Mouse (Mus musculus): ENCODE data around the gene Slc28a2.
"Not testable (repeated sequence)": the region's sequence is repeated elsewhere in the genome, so short reads cannot be mapped to it uniquely, and the experiment has no call there.

The Slc28a2 gene

GRCm38 (mm10) chr2:122467351-122468013 lies 41.2 kb downstream of the Slc28a2 start:
- peak; percentile 57 for DNase-seq (ENCODE audit: low read depth, low spot score)

- no peak for DNase-seq (ENCODE audit: low read depth, low spot score)
Measured at GRCm38 (mm10) chr2:122469221-122469620, 42.9 kb downstream of the Slc28a2 start.

GRCm38 (mm10) chr2:122476585-122476984 lies 50.3 kb downstream of the Slc28a2 start:
- no peak for DNase-seq (ENCODE audit: low read depth, low spot score)

GRCm38 (mm10) chr2:122483787-122484186 lies 57.5 kb downstream of the Slc28a2 start:
- DNase-seq (ENCODE audit: low read depth, low spot score) = not testable (repeated sequence)

DNA sequence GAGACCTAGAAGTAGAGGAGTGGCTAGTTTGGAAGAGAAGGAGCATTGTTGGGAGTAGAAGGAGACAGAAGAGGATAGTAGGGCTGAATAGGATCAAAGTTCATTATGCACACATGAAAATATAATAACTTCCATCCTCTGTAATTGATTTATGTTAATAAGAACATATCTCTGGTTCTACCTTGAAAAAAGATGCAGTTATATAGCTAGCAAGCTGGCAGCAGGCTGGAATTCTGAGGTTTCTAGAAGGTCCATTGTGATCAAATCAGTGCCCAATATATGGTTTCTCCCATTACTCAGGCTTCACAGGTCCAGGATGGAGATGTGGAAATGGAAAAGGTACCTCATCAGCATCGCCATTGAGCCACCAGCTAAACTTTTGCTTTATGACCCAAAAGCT lies 58.4 kb downstream of the Slc28a2 start, which contains the start of gene Gm14085:
Gm14085 (plus strand) TSS at position 301 of the 400 bp plus-strand sequence.
- no peak for DNase-seq (ENCODE audit: low read depth, low spot score)

DNA sequence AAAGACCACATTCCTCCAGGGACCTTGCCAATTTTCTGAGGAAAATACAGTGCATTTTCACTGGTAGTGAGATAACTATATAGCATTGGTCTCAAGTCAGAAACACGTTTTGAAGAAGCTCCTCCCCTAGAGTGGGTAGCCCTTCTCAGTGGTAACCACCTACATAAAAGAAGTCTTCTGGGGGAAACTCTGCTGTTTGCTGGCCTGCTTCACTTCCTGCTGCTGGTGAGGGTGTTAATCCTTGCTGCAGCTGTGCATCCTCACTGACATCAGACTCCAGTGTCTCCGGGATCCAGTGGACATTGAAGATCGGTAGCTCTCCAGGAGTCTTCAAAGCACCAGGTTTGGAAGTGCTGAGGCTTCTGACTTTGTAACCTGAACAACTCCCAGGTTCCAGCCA lies 59.4 kb downstream of the Slc28a2 start:
- DNase-seq (ENCODE audit: low read depth, low spot score) = not testable (repeated sequence)

DNA sequence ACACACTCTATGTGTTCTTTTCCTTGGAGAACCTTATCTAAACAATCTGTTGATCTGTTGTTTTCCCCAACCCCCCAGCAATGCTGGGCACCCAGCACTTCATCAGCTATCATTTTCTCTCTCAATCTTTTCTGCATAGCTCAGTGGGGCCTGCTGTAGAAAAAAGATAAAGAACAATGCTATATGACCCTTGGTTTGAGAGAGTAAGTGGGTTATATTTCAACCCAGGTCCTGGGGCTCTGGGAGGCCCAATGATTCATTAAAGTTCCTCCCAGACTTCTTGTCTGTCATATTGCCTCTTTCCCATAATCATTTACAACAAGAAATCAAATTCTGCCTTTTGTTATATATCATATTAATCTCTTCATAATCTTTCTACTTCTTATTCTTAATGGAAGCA lies 59.8 kb downstream of the Slc28a2 start:
- DNase-seq (ENCODE audit: low read depth, low spot score) = not testable (repeated sequence)

DNA sequence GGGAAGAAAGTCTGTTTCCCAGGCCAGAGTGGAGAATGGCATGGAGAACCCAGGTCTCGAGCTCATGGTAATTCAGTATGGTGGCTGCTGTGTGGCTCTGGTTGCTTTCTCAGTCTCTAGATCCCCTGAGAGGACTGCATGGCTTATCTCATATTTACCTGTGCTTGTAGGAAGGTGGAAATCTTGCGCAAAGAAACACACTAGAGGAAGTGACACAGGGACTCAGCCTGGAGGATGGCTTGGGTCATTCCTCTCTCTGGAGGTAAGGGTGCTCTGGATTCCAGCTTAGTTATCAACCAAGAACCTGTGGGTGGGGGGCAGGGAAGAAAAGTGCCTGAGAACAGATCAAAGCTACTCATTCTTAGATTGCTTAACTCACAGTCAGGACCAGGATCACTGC lies 60.4 kb downstream of the Slc28a2 start:
- no peak for DNase-seq (ENCODE audit: low read depth, low spot score)

Measured in brain, embryonic 18.5 days (tissue).